Mouse (Mus musculus) gastrocnemius, adult 18-20 months (tissue): ENCODE measurements around the gene Cnih1. TPM values are rescaled to one million over a fixed set of nuclear protein-coding genes. Genes with fewer than 3 reads are reported as not detected.
"Not testable (repeated sequence)": the region's sequence is repeated elsewhere in the genome, so short reads cannot be mapped to it uniquely, and the experiment has no call there.

Source experiments
- DNase-seq: peaks from one replicate; pipeline ENCODE4 v3.0.0; 2021; ENCODE audit warnings: low spot score
- total RNA-seq, 2 experiments: library from RNA; stranded (reverse); gene quantifications; 2 replicates each; pipeline ENCODE4 v1.2.3; 2021

Gene Cnih1
- total RNA-seq, 2 experiments from 2014 or later: 55.0 to 57.3 TPM

- no peak for DNase-seq
Measured at GRCm38 (mm10) chr14:46790303-46790702, 2.1 kb upstream of the Cnih1 start.

DNA sequence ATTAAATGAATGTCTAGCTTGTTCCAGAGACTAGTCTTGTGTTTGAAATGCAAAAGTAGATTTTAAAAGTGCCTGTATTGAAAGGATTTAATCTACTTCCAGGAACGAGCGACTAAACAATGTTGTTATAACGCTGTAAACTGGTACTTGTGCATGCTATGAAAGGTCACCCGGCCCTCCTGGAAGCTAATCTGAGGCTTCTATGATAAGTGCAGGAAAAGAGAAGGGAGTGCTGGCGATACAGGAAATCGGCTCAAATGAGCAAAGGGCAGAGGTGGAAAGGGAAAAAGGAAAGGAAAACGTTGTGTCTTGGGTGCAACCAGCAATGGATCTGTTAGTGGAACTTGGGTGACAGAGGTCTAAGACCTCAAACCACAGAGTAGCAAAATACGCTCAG lies 292 bp upstream of the Cnih1 start:
- DNase-seq: no peak

GRCm38 (mm10) chr14:46787454-46787786 lies 791 bp downstream of the Cnih1 start:
- peak; percentile 15 for DNase-seq

GRCm38 (mm10) chr14:46785247-46785646 lies 3.0 kb downstream of the Cnih1 start:
- no peak for DNase-seq

DNA sequence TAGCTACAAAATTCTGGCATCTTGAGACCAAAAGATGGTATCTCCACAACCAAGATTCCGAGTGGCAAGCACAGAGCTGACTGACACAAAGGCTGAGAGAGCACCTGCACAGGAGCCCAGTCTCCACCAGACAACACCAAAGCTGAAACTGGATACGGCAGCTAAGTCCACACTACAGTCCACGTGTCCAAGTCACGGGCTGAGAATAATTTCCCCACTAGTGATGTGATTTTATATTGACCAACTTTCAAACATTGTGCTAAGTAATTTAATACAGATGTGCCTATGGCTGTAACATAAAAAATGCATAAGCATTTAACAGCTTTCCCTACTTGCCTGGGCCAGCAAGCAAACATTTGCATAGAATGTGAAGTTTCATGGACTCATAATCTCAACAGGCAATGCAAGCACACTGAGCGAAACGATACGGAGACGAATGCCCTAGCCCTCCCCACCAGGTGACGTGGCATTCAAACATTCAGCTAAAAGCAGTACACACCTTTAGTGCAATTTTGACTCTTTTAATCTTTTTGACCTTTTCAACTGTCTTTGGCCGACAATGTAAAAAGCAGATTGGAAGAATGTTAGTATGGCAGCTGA lies 4.8 kb downstream of the Cnih1 start:
- DNase-seq: no peak

GRCm38 (mm10) chr14:46782187-46782828 lies 5.9 kb downstream of the Cnih1 start:
- no peak for DNase-seq

DNA sequence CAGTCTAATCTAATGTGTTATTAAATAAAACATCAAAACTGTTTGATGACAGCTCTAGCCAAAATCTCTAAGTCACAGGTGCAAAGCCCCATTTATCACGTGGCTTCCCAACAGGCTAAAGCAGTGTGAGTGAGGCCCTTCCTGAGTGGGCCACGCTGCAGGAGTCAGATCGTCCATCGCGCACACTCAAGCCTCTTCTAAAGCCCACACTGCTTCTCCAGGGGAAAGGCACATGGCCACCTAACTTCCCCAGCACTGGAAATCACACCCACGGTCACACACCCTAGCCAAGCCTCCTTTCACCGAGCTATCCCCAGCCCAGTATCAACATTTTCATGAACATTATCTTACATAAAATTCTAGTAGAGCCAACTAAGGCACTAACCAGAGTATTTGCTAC lies 7.1 kb downstream of the Cnih1 start:
- DNase-seq: no peak

DNA sequence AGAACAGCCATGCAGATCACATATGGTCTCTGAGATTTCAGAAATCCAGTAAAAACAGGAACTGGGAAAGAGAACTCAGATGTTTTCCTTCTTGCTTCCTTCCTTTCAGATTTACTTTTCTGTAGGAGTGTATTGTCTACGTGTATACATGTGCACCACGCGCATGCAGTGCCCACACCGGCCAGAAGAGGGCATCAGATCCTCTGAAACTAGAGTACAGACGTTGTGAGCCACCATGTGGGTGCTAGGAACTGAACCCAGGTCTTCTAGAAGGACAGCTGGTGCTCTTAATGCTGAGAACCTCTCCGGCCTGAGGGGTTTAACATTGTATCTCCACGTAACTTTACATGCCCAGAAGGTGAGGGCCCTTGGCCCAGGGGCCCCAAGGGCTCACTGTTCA lies 9.0 kb downstream of the Cnih1 start:
- no peak for DNase-seq

GRCm38 (mm10) chr14:46778756-46779155 lies 9.5 kb downstream of the Cnih1 start:
- DNase-seq: no peak

GRCm38 (mm10) chr14:46770036-46770435 lies 18.2 kb downstream of the Cnih1 start:
- DNase-seq: no peak

DNA sequence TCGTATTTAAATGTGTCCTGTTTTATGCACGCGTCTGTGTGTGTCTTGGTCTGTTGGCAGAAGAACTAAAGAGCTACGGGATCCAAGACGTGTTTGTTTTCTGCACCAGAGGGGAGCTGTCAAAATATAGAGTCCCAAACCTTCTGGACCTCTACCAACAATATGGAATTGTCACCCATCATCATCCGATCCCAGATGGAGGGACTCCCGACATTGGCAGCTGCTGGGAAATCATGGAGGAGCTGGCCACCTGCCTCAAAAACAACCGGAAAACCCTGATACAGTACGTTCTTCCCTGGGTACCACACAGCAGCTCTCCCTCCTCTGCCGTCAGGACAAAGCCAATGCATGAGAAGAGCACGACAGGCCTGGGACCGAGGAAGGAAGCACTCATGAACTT lies 21.1 kb downstream of the Cnih1 start:
- no peak for DNase-seq

DNA sequence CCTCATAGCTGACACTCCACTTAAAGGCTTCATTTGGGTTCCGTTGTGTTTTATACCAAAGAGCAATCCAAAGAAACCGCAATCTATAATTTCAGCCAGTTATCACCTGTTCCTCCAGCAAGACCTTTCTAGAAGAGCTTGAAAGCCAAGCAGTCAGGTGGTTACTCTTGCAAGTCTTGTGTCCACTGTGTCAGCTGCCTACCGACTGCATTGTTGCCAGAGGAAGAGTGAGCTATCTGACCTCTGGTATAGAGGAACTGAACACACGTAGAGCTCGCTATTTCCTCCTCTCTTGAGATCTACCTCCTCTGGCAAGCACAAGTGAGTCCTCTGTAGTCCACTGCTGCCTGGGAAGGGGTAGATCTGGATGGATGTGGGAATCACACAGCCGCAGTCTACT lies 27.0 kb downstream of the Cnih1 start:
- no peak for DNase-seq

DNA sequence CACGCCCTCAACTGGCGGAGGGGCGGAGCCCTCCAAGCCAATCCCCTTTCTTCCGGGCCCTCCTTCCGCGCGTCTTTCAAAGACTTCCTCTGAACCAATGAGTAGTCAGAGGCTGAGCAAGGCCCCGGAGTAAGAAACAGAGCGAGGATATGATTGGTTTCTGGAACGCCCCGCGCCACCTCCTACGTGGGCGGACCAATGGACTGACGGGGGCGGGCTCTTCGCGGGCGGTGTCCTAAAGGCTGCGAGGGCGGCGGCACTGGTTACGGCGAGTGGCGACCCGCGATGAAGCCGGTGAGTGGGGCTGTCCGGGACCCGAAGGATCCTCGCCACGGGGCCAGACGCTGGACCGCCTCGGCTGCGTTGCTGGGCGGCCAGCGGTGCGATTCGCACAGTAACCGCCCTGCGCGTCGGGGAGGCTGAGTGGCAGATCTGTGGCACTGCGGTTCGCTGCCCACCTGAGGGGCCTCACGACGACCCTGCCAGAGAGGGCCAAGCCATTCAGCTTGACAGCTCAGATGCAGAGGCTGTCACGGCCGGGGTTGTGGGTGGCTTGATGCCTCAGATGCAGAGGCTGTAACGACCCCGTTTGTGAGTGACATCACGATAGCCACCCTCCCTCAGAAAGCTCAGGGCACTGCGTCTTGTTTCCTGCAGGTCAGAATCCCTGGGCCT lies 27.7 kb downstream of the Cnih1 start, which contains the start of gene Cdkn3:
Cdkn3 (plus strand) TSS at position 187 of the 675 bp plus-strand sequence.
- DNase-seq: peak; percentile 95

GRCm38 (mm10) chr14:46759970-46760354 lies 28.2 kb downstream of the Cnih1 start:
- no peak for DNase-seq

DNA sequence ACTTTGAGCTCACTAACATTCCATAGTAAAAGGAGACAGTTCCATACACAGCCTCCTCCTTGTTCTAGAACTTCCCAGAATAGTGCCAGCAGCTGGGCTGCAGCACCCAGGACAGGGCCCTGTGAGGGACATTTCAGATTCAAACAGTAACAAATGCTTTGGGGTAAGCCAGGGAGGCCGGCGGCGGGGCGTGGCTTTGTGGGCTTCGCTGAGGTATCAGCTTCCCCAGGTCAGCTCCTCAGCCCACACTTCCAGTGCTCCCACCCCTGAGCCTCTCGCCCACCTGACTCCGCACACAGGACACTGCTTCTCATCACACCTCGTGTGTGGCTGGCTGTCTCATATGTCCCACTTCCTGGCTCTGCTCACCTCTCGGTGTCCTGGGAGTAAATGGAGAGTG lies 30.5 kb downstream of the Cnih1 start:
- DNase-seq: no peak

- DNase-seq: no peak
Measured at GRCm38 (mm10) chr14:46755851-46756250, 32.4 kb downstream of the Cnih1 start.

DNA sequence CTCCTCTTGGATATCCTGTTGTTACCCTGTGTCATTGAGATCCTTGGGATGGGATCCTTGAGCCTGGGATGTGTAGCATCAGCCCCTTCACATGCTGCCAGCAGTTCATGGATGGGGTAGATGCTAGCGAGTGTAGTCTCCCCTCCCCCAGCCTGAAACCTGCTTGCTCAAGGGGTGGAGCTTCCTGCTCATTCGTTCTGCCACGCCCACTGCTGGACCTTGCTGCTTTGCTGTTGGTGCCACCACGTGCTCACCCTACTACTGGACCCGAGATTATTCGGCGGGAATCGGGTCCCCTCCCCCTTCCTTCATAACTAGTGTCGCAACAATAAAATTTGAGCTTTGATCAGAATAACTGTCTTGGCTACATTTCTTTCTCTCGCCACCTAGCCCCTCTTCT lies 33.8 kb downstream of the Cnih1 start:
- not testable (repeated sequence) for DNase-seq

GRCm38 (mm10) chr14:46745413-46745812 lies 42.8 kb downstream of the Cnih1 start:
- no peak for DNase-seq

GRCm38 (mm10) chr14:46742674-46743073 lies 45.5 kb downstream of the Cnih1 start:
- no peak for DNase-seq

DNA sequence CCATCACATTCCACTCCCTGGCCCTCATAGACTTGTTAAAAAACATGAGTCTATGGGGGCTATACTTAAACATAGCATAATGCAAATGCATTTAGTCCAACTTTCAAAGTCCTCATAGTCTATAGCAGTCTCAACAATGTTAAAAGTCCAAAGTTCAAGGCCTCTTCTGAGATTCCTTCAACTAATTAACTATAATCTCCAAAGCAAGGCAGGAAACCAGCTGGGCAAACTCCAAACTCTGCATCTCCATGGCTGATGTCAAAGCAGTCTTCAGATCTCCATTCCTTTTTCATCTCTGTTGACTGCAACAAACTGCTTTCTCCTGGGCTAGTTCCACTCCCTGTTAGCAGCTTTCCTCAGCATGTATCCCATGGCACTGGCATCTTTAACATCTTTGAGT lies 50.9 kb downstream of the Cnih1 start:
- not testable (repeated sequence) for DNase-seq

DNA sequence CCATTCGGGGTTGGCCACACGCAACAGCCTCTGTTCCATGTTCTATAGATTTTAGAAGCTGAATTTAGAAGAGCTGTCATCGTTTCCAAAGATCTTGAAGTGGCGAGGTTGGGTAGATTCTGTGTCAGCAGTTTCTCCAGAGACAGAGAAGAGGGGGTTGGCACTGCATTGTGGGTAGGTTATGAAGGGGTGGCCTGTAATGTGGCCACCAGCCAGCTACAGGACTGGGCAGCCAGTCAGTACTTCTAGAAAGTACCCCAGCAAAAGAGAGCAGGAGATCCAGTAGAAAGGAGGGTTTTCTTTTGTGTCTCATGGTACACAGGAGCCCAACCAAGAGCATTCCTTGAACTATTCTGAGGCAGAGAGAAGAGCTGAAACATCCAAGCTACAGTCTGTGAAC lies 51.8 kb downstream of the Cnih1 start:
- DNase-seq: no peak

DNA sequence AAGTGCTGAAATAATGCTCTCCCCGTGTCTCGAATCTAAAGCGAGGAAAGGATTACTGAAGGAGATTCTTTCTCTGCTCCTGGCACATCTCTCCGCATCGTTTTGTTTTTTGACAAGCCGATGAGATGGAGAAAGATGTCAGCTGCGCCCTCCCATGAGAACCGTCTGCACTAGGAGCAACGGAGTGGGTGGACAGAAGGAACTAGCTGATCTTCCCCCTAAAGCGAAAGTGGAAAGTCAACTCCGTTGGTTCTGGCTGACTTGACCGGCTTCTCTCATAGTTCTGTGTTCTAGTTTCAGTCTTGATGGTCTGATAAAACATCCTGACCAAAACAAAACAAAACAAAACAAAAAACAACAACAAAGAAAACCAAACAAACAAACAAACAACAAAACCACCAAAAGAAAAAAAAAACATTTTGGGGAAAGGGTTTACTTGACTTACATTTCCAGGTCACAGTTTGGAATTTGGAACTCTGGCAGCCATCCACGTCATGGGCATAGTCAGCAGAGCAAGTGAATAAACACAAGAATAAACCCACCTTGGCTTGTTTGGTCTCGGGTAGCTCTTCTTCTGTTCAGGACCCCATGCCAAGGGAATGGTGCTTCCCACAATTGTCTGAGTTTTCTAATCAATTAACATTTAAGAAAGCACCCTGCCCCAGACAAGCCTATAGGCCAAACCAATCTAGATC lies 53.3 kb downstream of the Cnih1 start:
- DNase-seq: peak; percentile 15
